Mouse (Mus musculus) forelimb bud, embryonic 11.5 days (tissue): ENCODE results near the gene Gdi1.
"Not testable (repeated sequence)": the region's sequence is repeated elsewhere in the genome, so short reads cannot be mapped to it uniquely, and the experiment has no call there.

Experiments used
- DNase-seq: peaks from one replicate; pipeline ENCODE4 v3.0.0-alpha.2; 2012; ENCODE audit warnings: low read depth, low spot score

The Gdi1 gene

DNA sequence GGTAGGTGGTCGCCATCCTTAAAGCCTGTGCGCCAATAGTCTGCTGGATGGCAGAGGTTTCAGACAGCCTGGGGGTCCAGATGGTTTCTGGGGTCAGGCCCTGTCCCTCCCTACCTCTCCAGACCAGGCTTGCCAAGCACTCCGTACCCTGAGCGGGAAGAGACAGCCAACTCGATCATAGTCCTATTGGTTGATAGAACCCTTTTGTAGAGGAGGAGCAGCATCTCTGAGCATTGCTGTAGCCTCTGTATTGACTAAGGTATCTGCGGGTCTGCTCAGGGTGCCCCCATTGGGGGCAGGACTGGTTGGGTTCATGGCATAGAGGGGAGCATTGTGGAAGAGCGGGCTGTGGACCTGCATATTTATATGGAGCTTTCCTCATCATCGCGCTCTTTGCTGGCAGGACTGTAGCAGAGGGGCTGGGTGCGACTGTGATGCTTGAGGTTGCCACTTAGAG lies 24.4 kb downstream of the Gdi1 start:
- no peak for DNase-seq

DNA sequence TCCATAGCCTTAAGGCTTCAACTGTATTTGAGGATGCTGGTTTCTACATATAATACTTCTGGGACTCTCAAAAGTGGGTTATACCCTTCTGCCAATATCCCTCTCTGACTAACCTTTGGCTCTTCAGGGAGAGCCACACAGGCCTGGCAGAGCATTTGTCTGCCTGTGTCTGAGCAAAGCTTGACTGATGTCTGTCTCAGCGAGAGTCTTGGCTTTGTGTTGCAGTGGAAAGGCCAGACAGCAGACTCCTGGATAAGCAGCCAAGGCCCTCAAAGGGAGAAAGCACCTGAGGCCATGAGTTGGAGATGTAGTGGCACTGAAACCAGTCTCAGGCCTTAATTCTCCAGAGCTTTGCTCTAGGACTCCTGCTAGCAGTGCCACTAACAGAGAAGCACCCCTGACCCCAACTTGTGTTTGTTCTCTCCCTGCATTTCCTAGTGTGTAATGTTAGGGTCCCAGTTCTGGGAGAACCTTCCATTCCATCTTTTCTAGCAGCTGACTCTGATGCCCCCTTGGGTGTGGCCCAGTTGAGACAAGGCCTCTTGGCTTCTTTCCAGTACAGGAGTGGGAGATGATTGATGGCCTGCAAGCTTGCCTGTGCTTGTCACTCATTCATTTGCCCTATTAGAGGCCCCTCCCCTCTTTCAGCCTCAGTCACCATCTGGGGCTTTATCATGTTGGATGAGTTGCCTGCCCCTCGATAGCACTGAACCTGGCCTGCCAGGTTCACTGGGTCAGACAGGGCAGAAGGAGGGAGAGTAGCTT lies 25.6 kb downstream of the Gdi1 start:
- DNase-seq, result no peak

DNA sequence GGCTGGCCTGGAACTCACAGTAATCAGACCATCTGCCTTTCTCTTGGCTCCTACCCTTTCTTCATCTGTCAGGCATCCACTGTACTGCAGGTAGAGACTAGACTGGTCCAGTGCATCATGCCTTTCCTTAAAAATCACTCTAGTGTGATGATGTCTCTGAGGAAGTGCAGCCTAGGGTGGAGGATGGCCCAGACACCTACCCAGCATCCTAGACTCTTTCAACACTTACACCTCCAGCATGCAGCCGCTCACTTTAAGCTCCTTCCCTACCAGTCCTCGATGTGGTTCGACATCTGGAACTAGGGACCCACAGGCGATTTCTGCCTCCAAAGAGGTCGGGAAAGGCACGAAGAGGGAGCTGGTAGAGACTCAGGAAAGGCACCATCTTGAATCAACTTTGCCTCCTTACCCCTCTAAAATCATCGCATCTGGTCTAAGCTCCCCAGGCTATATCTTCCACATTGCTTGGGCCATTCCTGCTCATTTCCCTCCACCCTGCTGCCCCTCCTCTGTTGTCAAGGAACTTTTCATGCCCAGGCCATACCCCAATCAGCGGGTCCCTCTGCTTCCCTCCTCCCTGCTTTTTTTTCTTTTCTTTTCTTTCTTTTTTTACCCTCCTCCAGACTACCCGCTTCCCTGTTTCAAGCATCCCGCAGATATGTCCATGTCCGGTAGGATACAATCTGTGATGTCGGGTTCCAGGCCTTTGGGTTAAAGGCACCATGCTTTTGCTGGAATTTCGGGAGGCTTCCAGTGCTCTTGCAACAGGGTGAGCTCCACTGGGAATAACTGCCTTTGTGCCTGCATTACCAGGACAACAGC lies 48.1 kb downstream of the Gdi1 start:
- no peak for DNase-seq

DNA sequence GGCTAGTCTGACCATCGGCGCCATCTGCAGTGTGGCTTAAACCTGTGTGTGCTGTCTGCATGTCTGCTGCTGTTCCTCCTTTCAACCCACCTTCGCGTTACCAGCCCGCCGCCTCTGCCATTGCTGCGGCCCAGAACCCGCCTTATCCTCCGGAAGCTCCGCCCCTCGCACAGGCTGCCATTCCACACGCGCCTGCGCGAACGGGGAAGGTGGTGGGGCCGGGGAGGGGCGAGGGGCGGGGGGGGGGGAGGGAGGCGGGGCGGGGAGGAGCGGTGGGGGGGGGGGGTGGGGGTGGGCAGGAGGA lies 48.6 kb downstream of the Gdi1 start, which contains the start of gene Lage3:
Gene Lage3 (minus strand): TSS at position 152 of the 304 bp plus-strand sequence.
- DNase-seq, result peak; percentile 60

DNA sequence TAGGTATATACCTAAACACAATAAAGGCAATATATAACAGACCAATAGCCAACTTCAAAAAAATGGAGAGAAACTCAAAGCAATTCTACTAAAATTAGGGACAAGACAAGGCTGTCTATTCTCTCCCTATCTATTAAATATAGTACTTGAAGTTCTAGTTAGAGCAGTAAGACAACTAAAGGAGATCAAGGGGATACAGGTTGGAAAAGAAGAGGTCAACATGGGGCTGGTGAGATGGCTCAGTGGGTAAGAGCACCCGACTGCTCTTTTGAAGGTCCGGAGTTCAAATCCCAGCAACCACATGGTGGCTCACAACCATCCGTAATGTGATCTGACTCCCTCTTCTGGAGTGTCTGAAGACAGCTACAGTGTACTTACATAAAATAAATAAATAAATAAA lies 52.3 kb downstream of the Gdi1 start:
- DNase-seq, result not testable (repeated sequence)

DNA sequence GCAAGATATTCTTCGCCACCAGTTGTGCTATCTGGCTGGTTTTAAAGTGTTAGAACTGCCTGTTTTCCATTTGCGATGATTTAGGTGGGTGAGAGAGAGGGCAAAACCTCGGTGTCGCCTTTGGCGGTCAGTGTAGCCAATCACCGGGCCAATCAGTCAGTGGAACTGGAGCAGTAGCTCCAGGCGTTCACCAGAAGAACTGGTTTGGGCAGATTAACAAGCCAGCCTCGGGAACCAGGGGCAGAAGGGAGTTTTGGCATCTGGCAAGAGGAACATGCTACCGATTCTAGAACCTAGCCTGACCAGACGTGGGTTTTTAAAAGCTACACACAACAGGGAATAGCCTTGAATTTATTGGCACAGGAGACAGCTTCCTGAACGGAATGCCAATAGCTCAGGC lies 54.4 kb downstream of the Gdi1 start:
- no peak for DNase-seq
